Mouse (Mus musculus): Measurements from ENCODE around the gene Itpr1. TPM values are rescaled to one million over a fixed set of nuclear protein-coding genes. Genes with fewer than 3 reads are reported as not detected.

The Itpr1 gene
- polyA plus RNA-seq, 1 experiment from 2014 or later: 14.6 TPM

- Histone ChIP-seq H3K4me1 (peaks cover 33% of the 10 kb centered on the region), H3K27me3 (ENCODE audit: insufficient read depth, poor library complexity, severe bottlenecking) (no peaks in the 10 kb centered on the region), H3K9me3 (no peaks in the 10 kb centered on the region), H3K27ac (peak overlapping the region; percentile 67; the same call in 1 of the 2 replicates), H3K36me3 (no peaks in the 10 kb centered on the region), H3K4me3 (no peak overlapping the region)
- no peak for DNase-seq (ENCODE audit: low spot score)
- WGBS: 76% methylated on average over 6 of the region's 6 CpGs
These were observed 114.7 kb downstream of the Itpr1 start for GRCm38 (mm10) chr6:108327561-108327960.

- Histone ChIP-seq H3K4me3 (no peak overlapping the region), H3K9me3 (no peaks in the 10 kb centered on the region), H3K27me3 (ENCODE audit: insufficient read depth, poor library complexity, severe bottlenecking) (no peaks in the 10 kb centered on the region), H3K4me1 (peaks cover 33% of the 10 kb centered on the region), H3K36me3 (no peaks in the 10 kb centered on the region), H3K27ac (no peak overlapping the region)
- DNase-seq (ENCODE audit: low spot score): no peak
- 74% methylated on average over 7 of the region's 7 CpGs for WGBS
These were observed 115.4 kb downstream of the Itpr1 start for GRCm38 (mm10) chr6:108328296-108328695.

- Histone ChIP-seq H3K4me1 (peaks cover 39% of the 10 kb centered on the region), H3K27ac (no peak overlapping the region), H3K4me3 (no peak overlapping the region), H3K36me3 (no peaks in the 10 kb centered on the region), H3K27me3 (ENCODE audit: insufficient read depth, poor library complexity, severe bottlenecking) (no peaks in the 10 kb centered on the region), H3K9me3 (no peaks in the 10 kb centered on the region)
- WGBS: 66% methylated on average over 8 of the region's 8 CpGs
- no peak for DNase-seq (ENCODE audit: low spot score)
These were observed 117.6 kb downstream of the Itpr1 start for GRCm38 (mm10) chr6:108330461-108330860.

- H3K36me3 ChIP-seq: no peaks in the 10 kb centered on the region
- H3K27me3 ChIP-seq (ENCODE audit: insufficient read depth, poor library complexity, severe bottlenecking): no peaks in the 10 kb centered on the region
- WGBS: 50% methylated on average over 3 of the region's 3 CpGs
- H3K4me1 ChIP-seq: peaks cover 33% of the 10 kb centered on the region
- no peak overlapping the region for H3K4me3 ChIP-seq
- H3K27ac ChIP-seq: no peak overlapping the region
- no peak for DNase-seq (ENCODE audit: low spot score)
- H3K9me3 ChIP-seq: no peaks in the 10 kb centered on the region
These were observed 118.4 kb downstream of the Itpr1 start for GRCm38 (mm10) chr6:108331268-108331667.

GRCm38 (mm10) chr6:108334059-108334458 lies 121.2 kb downstream of the Itpr1 start:
- H3K27ac ChIP-seq: peak overlapping the region; percentile 36; the same call in 1 of the 2 replicates
- no peak for DNase-seq (ENCODE audit: low spot score)
- 74% methylated on average over 3 of the region's 3 CpGs for WGBS
- no peaks in the 10 kb centered on the region for H3K36me3 ChIP-seq
- no peaks in the 10 kb centered on the region for H3K9me3 ChIP-seq
- H3K4me3 ChIP-seq: no peak overlapping the region
- H3K27me3 ChIP-seq (ENCODE audit: insufficient read depth, poor library complexity, severe bottlenecking): no peaks in the 10 kb centered on the region
- peaks cover 22% of the 10 kb centered on the region for H3K4me1 ChIP-seq

- Histone ChIP-seq H3K4me1 (peaks cover 20% of the 10 kb centered on the region), H3K4me3 (no peak overlapping the region), H3K36me3 (peaks cover 7% of the 10 kb centered on the region; the same call in 1 of the 2 replicates), H3K27ac (no peak overlapping the region), H3K9me3 (no peaks in the 10 kb centered on the region), H3K27me3 (ENCODE audit: insufficient read depth, poor library complexity, severe bottlenecking) (no peaks in the 10 kb centered on the region)
- no peak for DNase-seq (ENCODE audit: low spot score)
These were observed 122.4 kb downstream of the Itpr1 start for GRCm38 (mm10) chr6:108335202-108335823.

GRCm38 (mm10) chr6:108336506-108336905 lies 123.6 kb downstream of the Itpr1 start:
- Histone ChIP-seq H3K27ac (no peak overlapping the region), H3K4me1 (peaks cover 15% of the 10 kb centered on the region), H3K27me3 (ENCODE audit: insufficient read depth, poor library complexity, severe bottlenecking) (no peaks in the 10 kb centered on the region), H3K4me3 (no peak overlapping the region), H3K36me3 (peaks cover 11% of the 10 kb centered on the region; the same call in 1 of the 2 replicates), H3K9me3 (no peaks in the 10 kb centered on the region)
- no peak for DNase-seq (ENCODE audit: low spot score)
- WGBS: 86% methylated on average over 6 of the region's 6 CpGs

GRCm38 (mm10) chr6:108337289-108337688 lies 124.4 kb downstream of the Itpr1 start:
- no peak overlapping the region for H3K4me3 ChIP-seq
- WGBS: 72% methylated on average over 6 of the region's 6 CpGs
- peaks cover 11% of the 10 kb centered on the region; the same call in 1 of the 2 replicates for H3K36me3 ChIP-seq
- no peaks in the 10 kb centered on the region for H3K27me3 ChIP-seq (ENCODE audit: insufficient read depth, poor library complexity, severe bottlenecking)
- H3K4me1 ChIP-seq: peaks cover 15% of the 10 kb centered on the region
- no peak overlapping the region for H3K27ac ChIP-seq
- no peaks in the 10 kb centered on the region for H3K9me3 ChIP-seq
- DNase-seq (ENCODE audit: low spot score): no peak

GRCm38 (mm10) chr6:108338362-108338761 lies 125.5 kb downstream of the Itpr1 start:
- 84% methylated on average over 5 of the region's 5 CpGs for WGBS
- DNase-seq (ENCODE audit: low spot score): no peak
- no peak overlapping the region for H3K27ac ChIP-seq
- no peak overlapping the region for H3K4me3 ChIP-seq
- H3K36me3 ChIP-seq: peaks cover 11% of the 10 kb centered on the region; the same call in 1 of the 2 replicates
- H3K9me3 ChIP-seq: no peaks in the 10 kb centered on the region
- H3K4me1 ChIP-seq: peaks cover 17% of the 10 kb centered on the region
- H3K27me3 ChIP-seq (ENCODE audit: insufficient read depth, poor library complexity, severe bottlenecking): no peaks in the 10 kb centered on the region

GRCm38 (mm10) chr6:108342989-108343388 lies 130.1 kb downstream of the Itpr1 start:
- no peaks in the 10 kb centered on the region for H3K27me3 ChIP-seq (ENCODE audit: insufficient read depth, poor library complexity, severe bottlenecking)
- peaks cover 11% of the 10 kb centered on the region; the same call in 1 of the 2 replicates for H3K36me3 ChIP-seq
- WGBS: 87% methylated on average over 5 of the region's 5 CpGs
- H3K4me1 ChIP-seq: peaks cover 3% of the 10 kb centered on the region; the same call in 1 of the 2 replicates
- no peak overlapping the region for H3K4me3 ChIP-seq
- no peak for DNase-seq (ENCODE audit: low spot score)
- H3K27ac ChIP-seq: 0 out of 2 replicates have a peak overlapping the region, but pooled peaks have one; percentile 16
- H3K9me3 ChIP-seq: no peaks in the 10 kb centered on the region

GRCm38 (mm10) chr6:108343781-108344310 lies 130.9 kb downstream of the Itpr1 start:
- 54% methylated on average over 4 of the region's 4 CpGs for WGBS
- peak overlapping the region; percentile 81 for H3K27ac ChIP-seq

GRCm38 (mm10) chr6:108350801-108351200 lies 137.9 kb downstream of the Itpr1 start:
- Histone ChIP-seq H3K27me3 (ENCODE audit: insufficient read depth, poor library complexity, severe bottlenecking) (no peaks in the 10 kb centered on the region), H3K4me1 (no peaks in the 10 kb centered on the region), H3K9me3 (no peaks in the 10 kb centered on the region), H3K27ac (no peak overlapping the region), H3K36me3 (peaks cover 18% of the 10 kb centered on the region), H3K4me3 (no peak overlapping the region)
- 80% methylated on average over 2 of the region's 2 CpGs for WGBS
- DNase-seq (ENCODE audit: low spot score): no peak

More at GRCm38 (mm10) chr6:108343781-108344310, 130.9 kb downstream of the Itpr1 start:
- H3K27me3 ChIP-seq (ENCODE audit: insufficient read depth, poor library complexity, severe bottlenecking): no peaks in the 10 kb centered on the region
- H3K36me3 ChIP-seq: peaks cover 11% of the 10 kb centered on the region; the same call in 1 of the 2 replicates
- peaks cover 3% of the 10 kb centered on the region; the same call in 1 of the 2 replicates for H3K4me1 ChIP-seq
- H3K9me3 ChIP-seq: no peaks in the 10 kb centered on the region
- no peak for DNase-seq (ENCODE audit: low spot score)
- H3K4me3 ChIP-seq: no peak overlapping the region

GRCm38 (mm10) chr6:108351998-108352397 lies 139.1 kb downstream of the Itpr1 start:
- Histone ChIP-seq H3K4me1 (no peaks in the 10 kb centered on the region), H3K9me3 (no peaks in the 10 kb centered on the region), H3K27ac (no peak overlapping the region), H3K27me3 (ENCODE audit: insufficient read depth, poor library complexity, severe bottlenecking) (no peaks in the 10 kb centered on the region), H3K36me3 (peaks cover 30% of the 10 kb centered on the region), H3K4me3 (no peak overlapping the region)
- DNase-seq (ENCODE audit: low spot score): no peak
- 84% methylated on average over 8 of the region's 8 CpGs for WGBS
